Mouse (Mus musculus) adrenal gland, postnatal 14 days (tissue): ENCODE results near the gene Amz1. TPM values are rescaled to one million over a fixed set of nuclear protein-coding genes. Genes with fewer than 3 reads are reported as not detected.

Experiments
- DNase-seq: peaks from one replicate; pipeline ENCODE4 v3.0.0; 2021; ENCODE audit warnings: mixed read lengths
- total RNA-seq: library from RNA; stranded (reverse); gene quantifications from 2 replicates; pipeline ENCODE4 v1.2.3, GENCODE M21; 2021

Gene Amz1
- total RNA-seq, 1 experiment from 2014 or later: 0.85 TPM

DNA sequence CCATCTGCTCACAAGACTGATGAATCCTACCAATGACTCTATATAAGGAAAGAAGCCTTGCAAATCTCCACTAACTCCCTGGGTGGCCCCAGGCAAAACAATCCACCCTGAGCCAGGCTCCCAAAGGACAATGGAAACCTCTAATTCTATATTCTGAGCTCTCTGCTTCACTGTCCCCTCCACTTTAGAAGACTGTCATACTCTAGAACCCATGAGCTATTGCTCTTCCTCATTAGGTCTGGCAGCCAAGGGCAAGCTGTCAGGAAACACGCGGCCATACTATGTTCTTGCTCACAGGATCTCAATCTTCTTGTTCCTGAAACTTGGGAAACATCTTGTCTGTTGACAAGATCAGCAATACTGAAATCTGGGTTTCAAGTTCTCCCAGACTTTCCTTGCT, 82.3 kb downstream of the Amz1 start:
- no peak for DNase-seq

GRCm38 (mm10) chr5:140806939-140807338, 83.0 kb downstream of the Amz1 start:
- no peak for DNase-seq

Other genes with a start within 250 kb of the Amz1 start
- gene Chst12, start 218.6 kb upstream of the Amz1 start, total RNA-seq: 8.3 and 12.9 TPM in 2 replicates
- not detected in 2 replicates for gene Grifin, start 159.1 kb upstream of the Amz1 start, total RNA-seq
- 13.7 and 26.8 TPM in 2 replicates for gene Lfng, start 116.8 kb upstream of the Amz1 start, total RNA-seq
- 72.5 and 83.6 TPM in 2 replicates for gene Ttyh3, start 75.1 kb upstream of the Amz1 start, total RNA-seq
- 19.0 and 22.7 TPM in 2 replicates for gene Iqce, start 21.7 kb upstream of the Amz1 start, total RNA-seq
- 16.8 and 19.6 TPM in 2 replicates for gene Brat1, start 19.1 kb upstream of the Amz1 start, total RNA-seq
- gene Gna12, start 106.3 kb downstream of the Amz1 start, total RNA-seq: 114 and 117 TPM in 2 replicates